ENCODE assay signal across 16 mouse cellular contexts in genomic region chr4:101506372-101506771, GRCm38 (mm10). TPM values are rescaled to one million over a fixed set of nuclear protein-coding genes. Genes with fewer than 3 reads are reported as not detected.
"Had no signal": no experiment of that assay in that cellular context is flagged by ENCODE, and none has a peak within 500 bp of the region (broad histone marks: within the 10 kb centered on the region; RNA-seq: fewer than 3 reads in every experiment).

No protein-coding gene starts in this region.

- H3K27ac ChIP-seq: limb, embryonic 10.5 days; liver, embryonic 15.5 days; neural tube, embryonic 13.5 days had no signal

- H3K27me3 ChIP-seq: neural tube, embryonic 13.5 days had no signal

- H3K4me2 ChIP-seq: liver, embryonic 11.5 days; liver, embryonic 15.5 days; neural tube, embryonic 13.5 days had no signal

- H3K4me3 ChIP-seq: limb, embryonic 10.5 days; liver, embryonic 15.5 days; neural tube, embryonic 13.5 days had no signal

- DNase-seq: kidney, adult 8-10 months; kidney, postnatal 25 days; layer of hippocampus, adult 9-11 months; lung, adult 2 months; lung, postnatal 36 days; midbrain, embryonic 14.5 days; right cerebral cortex, adult 18-20 months; thymus, adult 2 months; thymus, postnatal 25 days had no signal

- H3K36me3 ChIP-seq: limb, embryonic 10.5 days; liver, embryonic 15.5 days; neural tube, embryonic 13.5 days had no signal

- ATAC-seq: intestine, postnatal 0 days; lung, postnatal 0 days had no signal

- H3K9me3 ChIP-seq: limb, embryonic 10.5 days; liver, embryonic 15.5 days; neural tube, embryonic 13.5 days had no signal

- H3K9ac ChIP-seq: liver, embryonic 15.5 days; neural tube, embryonic 13.5 days had no signal

RNA-seq across cellular contexts. Expression of gene Dnajc6, which starts 9.9 kb away (rescaled TPM):
- total RNA-seq: monocyte, adult 5-6 weeks had no signal
